Mouse (Mus musculus): Measurements from ENCODE around the gene Dctn1.

Gene Dctn1

DNA sequence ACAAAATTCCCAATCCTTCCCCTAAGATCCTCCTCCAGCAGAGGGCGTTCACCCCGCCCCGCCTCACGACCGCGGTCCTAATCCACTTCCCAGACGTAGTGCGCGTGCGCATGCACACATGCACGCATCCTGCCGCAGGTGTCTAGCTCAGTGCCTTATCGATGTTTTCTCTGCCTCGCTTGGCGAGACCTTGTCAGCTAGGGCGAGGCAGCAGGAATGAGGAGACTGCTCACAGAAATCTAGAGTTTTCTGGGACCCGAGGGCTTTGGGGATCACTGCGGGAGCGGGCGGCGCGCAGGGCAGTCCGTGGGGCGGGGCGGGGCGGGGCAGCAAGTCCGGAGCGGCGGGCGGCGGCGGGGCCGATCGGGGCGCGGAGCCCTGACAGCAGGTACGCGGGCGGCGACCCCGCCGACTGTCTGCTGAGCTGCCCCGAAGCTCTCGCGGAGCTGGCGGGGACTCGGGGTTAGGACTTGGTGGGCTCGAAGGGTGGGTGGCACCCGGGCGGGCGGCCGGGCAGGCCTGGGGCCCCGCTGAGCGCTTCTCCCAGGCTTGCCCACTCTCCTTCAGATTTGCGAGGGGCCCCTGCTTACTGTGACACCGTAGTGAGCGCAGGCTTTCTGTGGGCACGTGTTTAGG lies at the start of gene Dctn1:
Gene Dctn1, plus strand, starts transcription at position 314 of the 636 bp plus-strand sequence.
- DNase-seq (ENCODE audit: low spot score): peak; percentile 97

DNA sequence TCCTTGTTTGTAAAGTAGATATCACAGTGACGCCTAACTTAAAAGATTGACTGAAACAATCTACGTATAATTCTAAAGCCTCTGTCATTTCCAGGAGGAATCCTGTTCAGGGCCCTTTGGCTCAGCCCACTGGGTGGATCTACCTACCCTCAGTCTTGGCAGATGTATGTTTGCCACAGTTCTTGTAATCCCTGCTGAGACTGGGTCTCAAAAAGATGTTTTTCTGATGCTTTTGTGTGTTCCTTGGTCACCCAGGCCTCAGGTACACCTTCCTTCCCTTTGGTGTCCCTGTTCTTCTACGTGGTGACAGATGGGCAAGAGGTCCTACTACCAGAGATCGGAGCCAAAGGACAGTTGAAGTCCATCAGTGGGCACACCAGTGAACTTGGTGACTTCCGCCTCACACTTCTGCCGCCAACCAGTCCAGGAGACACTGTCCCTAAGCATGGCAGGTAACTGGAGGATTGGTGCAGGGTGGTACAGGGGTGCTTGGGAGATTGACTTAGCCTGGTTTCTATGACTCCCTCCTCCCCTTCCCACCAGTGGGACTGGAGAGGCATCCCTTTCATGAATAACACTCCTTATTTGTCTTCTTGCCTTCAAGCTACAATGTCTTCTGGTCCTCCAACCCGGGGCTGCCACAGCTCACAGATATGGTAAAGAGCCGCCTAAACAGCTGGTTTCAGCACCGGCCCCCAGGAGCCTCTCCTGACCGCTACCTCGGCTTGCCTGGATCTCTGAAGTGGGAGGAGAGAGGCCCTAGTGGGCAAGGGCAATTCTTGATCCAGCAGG lies 49.2 kb upstream of the Dctn1 start:
- no peak for DNase-seq (ENCODE audit: low spot score)

DNA sequence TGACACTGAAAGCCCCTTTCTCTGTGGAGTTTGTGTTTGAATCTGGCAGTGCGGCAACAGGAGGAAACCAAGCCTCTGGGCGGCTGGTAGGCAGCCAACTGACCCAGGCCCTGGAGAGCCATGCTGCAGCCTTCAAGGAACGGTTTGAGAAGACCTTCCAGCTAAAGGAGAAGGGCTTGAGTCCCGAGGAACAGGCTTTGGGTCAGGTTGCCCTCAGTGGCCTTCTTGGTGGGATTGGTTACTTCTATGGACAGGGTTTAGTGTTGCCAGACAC lies 48.6 kb upstream of the Dctn1 start:
- DNase-seq (ENCODE audit: low spot score): no peak

DNA sequence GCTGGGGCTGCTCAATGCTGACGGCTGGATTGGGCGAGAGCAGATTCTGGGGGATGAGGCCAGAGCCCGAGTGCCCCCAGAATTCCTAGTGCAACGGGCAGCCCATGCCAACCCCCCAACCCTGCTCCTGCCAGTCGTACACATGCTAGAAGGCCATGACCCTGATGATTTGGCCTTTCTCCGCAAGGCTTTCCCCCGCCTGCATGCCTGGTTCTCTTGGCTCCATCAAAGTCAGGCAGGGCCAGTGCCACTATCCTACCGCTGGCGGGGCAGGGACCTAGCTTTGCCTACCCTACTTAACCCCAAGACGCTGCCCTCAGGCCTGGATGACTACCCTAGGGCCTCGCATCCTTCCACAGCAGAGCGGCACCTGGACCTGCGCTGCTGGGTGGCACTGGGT lies 48.1 kb upstream of the Dctn1 start:
- no peak for DNase-seq (ENCODE audit: low spot score)

DNA sequence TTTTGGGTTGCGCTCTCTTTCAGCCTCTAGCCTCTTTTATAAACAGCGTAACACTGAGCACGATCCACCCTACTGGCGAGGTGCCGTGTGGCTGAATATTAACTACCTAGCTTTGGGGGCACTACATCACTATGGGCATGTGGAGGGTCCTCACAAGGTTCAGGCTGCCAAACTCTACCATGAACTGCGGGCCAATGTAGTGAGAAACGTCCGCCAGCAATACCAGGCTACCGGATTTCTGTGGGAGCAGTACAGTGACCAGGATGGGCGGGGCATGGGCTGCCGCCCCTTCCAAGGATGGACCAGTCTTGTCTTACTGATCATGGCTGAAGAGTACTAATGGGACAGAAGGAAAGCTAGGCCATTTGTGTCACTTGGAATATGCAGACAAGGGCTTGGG lies 47.4 kb upstream of the Dctn1 start:
- no peak for DNase-seq (ENCODE audit: low spot score)

DNA sequence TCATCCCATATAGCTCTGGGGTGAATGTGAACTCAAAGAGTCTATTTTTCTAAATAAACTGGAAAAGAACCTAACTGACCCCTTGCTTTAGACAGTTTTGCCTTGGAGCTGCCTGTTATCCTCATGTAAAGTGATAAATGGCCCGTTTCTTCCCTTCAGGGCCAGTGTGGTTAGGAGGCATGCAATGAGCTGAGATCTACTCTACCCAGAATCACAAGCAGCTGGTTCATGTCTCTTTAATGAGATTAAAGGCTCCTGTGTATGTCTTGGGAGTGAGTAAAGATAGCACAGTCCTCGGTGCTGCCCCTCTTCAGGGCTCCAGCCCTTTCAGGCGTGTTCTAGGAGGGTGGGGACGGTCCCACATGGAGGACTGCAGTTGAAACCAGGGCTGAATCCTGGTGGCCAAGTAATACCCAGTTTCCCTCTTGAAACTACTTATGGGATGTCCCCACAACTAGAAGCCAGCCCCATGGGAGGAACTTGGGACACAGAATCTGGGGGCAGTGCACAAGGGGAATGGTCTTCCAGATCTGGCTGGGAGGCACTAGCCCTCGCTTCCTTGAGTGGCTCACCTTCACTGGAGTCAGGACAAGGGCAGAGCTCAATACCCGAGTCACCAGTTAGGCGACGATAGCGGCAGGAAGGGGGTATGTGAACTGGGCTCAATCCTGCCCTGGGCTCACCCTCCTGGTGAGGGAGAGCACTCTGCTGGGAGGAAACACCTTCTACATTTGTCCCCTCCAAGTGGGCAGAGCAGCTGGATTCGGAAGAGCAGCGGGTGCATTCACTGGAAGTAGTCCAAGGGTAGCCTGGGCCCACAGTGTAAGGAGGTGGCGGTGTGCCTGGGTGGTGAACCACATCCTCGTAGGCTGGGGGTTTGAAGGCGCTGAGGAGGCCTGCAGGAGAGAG lies 46.6 kb upstream of the Dctn1 start:
- no peak for DNase-seq (ENCODE audit: low spot score)

DNA sequence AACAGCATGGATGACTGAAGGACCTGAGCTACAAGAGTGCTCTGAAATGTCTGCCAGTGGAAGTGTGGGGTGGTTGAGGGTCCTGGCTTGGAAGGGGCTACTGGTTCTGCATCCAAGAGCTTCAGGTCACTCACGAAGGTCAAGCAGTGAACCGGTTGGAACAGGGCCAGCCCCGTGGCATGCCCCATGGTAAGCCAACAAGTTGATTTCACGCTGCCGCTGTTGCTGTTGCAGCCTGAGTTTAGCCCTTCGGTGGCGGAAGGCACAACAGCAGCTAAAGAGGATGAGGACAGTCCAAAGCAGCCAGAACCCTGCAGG lies 46.0 kb upstream of the Dctn1 start:
- DNase-seq (ENCODE audit: low spot score): no peak

DNA sequence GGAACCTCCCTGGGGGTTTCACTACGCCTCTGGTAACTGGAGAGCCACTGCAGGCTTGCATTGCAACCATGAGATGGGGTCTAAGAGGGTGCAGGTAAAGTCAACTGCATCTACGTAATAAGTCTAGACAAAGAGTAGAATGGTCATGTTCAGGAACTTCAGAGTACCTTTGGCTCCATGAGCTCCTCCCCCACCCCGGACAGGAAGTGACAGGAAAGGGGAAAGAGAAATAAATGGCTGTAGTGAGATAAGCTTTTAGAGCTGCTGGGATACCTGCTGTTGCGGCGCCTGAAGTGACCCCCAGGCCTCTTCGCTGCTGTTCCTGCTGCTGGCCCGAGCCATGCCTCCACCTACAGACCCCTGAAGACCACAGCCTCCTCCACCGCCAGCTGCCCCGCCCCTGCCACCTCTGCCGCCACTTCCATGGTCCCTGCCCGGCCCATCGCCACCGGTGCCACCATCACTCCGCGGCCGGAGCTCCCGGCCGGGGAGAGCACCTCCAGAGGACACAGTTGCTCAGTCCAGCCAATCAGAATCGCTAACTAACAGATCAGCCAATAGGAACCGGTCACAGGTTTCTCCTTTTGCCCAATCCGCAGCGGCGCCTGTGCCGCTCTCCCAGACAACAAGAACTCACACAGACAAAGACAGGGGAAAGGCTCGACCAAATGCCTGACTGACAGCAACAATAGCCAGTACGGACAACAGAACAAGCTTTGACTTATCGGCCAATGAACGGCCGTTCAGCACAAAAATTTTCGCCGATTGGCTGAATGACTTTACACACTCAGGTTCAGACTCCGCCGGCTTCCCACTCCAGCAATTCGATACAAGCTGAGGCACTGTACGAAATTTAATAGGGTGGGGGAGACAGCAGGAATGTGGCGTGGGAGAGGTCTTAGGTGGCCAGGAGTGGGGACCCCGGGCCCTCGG lies 44.5 kb upstream of the Dctn1 start, which contains the start of gene Wbp1:
Gene Wbp1, minus strand, starts transcription at position 630 of the 933 bp plus-strand sequence.
- peak; percentile 97 for DNase-seq (ENCODE audit: low spot score)

DNA sequence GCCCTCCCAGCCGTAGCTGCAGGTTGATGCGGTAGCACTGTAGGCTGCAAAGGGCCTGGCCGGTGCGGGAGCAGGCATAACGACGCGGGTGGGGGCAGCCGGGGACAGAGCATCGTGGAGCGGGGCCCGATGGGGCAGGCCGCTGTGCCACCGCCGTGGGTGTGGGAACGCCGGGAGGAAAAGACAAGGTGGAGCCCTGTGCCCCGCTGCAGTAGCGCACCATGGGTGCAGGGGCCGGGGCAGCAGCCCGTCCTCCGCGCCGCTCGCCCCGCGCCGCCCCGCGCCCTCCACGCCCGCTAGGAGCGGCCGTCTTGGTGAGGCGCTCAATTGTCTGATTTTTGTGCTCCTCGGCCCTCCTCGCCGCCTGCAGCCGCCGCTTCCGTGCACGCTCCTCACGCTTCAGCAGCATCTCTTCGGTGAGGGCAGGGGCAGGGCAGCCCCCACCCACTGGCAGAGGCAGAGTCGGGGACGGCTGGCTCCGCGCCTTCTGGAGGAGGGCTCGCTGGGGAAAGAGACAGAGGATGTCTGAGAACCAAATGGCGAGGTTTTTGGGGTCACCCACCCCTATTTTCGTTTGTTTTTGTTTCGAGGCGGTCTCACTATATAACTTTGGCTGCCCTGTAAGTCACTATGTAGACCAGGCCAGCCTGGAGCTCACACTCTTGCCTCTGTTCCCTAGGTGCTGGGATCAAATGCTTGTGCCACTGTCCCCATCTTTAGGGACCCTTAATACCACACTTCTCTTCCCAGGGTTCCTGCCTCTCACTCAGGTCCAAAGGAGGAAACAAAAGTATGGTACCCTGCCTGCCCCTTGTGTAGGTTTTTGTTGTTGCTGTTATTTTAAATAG lies 43.6 kb upstream of the Dctn1 start:
- peak; percentile 51 for DNase-seq (ENCODE audit: low spot score)

DNA sequence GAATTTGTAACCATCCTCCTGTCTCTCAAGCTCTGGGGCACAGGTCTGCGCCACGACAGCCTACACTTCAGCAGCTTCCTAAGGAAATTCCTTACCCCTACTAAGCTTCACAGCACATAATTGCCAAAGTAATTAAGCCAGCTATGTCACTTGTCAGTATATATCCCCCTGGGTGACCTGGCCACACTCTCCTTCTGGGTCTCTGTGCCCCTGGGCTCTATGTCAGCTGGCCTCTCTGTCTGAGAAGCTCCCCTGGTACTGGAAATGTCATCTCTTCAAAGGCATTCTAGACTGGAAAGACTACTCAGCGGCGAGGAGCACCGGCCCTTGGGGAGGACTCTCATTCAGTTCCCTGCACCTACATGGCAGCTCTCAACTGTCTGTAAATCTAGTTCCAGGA lies 42.8 kb upstream of the Dctn1 start:
- no peak for DNase-seq (ENCODE audit: low spot score)

DNA sequence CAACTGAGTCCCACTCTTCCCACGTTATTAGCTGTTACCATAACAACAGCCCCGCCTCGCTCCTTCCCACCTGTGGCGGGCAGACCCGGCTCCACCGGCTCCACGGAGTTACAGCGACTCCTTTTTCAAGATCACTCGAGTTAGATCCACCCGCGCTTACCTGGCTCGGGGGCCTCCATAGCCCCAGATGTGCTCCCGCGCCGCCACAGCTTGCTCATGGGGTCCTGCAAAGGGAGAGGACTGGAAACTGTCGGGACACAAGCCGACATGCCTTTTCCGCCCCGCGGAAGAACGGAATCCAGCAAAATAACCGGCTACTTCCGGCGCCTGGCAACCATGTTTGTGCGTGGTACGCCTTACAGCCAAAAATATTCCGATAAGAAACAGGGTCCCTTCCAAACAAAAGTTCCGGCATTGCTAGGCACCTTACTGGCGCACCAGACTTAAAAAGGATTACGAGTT lies 40.8 kb upstream of the Dctn1 start:
- peak; percentile 92 for DNase-seq (ENCODE audit: low spot score)

DNA sequence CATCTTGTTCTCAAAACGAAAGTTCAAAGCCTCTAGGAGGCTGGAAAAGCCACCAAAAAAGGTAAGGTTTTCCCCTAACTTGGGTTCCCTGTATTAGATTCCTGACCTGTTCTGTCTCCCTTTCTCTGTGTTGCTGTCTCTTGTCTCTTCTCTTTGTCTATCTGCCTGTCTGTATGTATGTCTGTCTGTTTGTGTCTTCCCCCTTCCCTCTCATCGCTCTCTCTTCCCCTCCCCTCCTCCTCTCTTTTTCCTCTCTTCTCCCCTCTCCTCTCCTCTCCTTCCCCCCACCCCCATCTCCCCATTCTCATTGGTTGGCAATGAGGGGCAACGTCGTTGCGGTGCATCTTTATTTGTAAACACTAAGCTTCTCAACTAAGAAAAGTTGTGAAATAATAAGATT lies 40.4 kb upstream of the Dctn1 start, which contains the start of gene Ino80b:
Gene Ino80b, minus strand, starts transcription at position 101 of the 400 bp plus-strand sequence.
- DNase-seq (ENCODE audit: low spot score): no peak

DNA sequence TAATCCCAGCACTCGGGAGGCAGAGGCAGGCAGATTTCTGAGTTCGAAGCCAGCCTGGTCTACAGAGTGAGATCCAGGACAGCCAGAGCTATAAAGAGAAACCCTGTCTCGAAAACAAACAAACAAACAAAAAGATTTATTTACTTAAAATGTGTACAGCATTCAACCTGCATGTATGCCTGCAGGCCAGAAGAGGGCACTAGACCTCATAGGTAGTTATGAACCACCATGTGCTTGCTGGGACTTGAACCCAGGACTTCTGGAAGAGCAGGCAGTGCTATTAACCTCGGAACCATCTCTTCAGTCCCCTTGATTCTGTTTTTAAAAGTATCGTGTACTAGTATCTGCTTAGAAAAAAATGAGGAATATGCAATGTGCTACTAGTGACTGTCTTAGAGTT lies 38.3 kb upstream of the Dctn1 start:
- DNase-seq (ENCODE audit: low spot score): no peak

DNA sequence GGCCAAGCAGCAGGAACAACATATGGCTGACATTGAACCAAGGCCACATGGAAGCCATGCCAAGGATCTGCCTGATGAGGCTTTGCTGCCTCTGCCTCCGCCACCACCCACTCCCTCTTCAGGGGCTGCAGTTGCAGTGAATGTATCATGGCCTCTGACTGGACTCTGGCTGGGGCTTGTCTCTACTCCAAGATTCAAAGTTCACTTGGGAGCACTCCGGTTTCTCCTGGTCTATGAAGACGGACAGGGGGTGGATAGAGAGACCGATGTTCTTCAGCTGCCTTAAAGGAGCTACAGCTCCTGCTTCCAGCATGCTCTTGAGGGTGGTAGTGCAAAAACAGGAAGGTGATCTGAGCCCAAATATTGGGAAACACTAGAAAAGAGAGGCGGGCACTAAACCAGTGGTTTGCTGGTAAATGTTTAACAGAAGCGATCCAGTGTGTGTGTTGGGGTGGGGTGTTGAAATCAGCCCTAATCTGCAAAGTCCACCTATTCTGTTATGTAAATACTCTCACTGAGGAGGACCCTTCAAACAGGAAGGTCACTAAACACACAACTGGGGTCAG lies 34.2 kb upstream of the Dctn1 start:
- DNase-seq (ENCODE audit: low spot score): no peak

DNA sequence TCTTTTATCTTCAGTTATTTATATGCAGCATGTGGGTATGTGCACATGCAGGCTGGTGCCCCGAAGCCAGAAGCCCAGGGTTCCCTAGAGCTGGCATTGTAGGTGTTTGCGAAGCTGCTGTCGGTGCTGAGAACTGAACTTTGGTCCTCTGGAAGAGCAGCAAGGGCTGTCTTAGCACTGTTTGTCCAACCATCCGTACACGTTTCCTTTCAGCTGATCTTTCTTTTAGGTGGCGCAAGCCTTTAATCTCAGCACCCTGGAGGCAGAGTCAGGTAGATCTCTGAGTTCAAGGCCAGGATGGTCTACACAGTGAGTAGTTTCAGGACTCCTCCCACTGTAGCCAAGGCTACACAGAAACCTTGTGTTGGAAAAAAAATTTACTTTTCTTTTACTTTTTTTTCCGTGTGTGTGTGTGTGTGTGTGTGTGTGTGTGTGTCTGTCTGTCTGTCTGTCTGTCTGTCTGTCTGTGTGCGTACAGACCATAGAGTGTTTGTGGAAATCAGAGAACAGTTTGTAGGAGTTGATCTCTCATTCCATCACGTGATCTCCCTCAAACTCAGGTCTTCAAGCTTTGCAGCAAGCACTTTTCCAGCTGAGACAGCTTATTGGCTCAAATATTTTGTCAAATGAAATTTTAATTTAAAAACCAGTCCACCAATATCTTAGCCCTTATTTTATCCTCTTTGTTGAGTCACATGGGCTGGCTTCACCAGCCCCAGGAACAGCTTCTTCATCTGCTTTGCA lies 33.4 kb upstream of the Dctn1 start:
- DNase-seq (ENCODE audit: low spot score): no peak

DNA sequence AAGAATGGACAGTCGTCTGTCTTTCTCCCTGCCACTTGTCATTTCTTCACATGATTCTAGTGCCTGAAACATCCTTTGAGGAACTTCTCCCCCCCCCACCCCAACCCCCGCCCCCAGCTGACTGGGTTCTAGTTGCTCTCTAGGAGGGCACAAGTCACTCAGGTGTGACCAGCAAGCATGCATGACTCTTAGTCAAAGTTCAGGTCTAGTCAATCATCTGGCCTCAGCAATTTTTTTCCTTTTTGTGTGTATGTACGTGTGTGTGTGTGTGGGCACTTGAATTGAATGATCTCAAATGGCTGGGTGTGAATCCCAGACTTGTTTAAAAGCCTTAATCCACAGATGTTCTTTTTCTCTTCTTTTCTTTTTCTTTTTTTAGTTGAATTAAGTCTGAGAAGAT lies 31.5 kb upstream of the Dctn1 start:
- DNase-seq (ENCODE audit: low spot score): no peak

DNA sequence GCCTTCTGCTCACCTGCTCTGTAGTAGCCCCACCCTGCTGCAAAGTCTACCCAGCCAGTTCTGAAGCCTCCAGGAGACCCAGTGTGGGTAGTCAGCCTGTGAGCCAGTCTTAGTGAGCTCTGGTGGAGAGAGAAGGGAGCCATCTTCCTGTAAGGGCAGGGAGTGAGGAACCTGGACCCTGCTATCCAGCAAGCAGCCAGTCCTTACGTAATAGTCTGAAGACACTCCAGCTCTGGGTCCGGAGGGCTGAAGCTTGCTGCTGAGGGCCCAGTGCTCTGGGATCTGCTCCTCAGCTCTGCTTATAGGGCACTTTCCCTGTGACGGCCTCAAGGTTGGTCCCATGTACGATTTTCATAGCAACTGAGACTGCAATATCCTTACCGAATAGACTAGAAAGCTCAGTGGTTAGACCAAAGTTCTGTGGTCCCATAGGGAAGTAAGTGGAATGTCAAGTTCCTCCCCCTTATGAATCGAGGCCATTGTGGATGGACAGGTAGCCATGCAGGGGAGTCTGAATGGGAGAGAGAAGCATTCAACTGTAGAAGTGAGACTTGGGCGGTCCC lies 30.7 kb upstream of the Dctn1 start, which contains the start of gene Rtkn:
Gene Rtkn, plus strand, starts transcription at position 513 of the 563 bp plus-strand sequence.
- no peak for DNase-seq (ENCODE audit: low spot score)

DNA sequence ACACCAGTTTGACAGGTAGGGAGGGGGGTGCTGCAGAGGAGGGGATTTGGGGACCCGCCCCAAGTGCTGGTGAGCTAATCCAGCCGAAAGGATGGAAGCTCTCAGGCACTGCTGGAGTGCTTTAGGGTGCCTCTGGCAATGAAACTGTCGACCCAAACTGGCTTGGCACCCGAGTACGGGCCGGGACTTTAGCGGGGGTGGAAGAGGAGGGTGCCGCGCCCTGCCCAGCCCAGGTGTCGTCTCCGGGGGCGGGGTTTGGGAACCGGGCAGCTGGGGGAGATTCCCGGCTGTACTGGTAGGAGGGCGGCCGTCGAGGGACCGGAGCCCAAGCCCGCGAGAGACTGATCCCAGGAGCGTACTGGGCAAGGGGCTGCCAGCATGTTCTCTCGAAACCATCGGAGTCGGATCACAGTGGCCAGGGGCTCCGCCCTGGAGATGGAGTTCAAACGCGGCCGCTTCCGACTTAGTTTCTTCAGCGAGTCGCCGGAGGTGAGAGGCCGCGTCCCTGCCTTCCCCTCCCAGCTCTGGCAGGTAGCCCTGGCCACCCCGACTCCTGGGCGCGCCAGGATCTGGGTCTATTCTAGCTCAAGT lies 30.1 kb upstream of the Dctn1 start:
- peak; percentile 42 for DNase-seq (ENCODE audit: low spot score)

Data from embryo, embryonic 10 days (tissue).